Mouse (Mus musculus) spleen, adult 2 months (tissue): ENCODE results near the gene Comp.

ENCODE experiments used
- CTCF ChIP-seq: fragments of 200-500 bp; IDR thresholded peaks from 2 replicates; pipeline ENCODE4 v1.5.1; 2011; ENCODE audit warnings: mild to moderate bottlenecking, inconsistent platforms; ENCODE audit not compliant: insufficient read depth, insufficient read length, insufficient replicate concordance; ENCODE audit errors: extremely low read depth
- POLR2A ChIP-seq: fragments of 200-500 bp; IDR thresholded peaks from 2 replicates; pipeline ENCODE4 v1.6.1; 2011; ENCODE audit warnings: low read depth, low read length, inconsistent platforms

DNA sequence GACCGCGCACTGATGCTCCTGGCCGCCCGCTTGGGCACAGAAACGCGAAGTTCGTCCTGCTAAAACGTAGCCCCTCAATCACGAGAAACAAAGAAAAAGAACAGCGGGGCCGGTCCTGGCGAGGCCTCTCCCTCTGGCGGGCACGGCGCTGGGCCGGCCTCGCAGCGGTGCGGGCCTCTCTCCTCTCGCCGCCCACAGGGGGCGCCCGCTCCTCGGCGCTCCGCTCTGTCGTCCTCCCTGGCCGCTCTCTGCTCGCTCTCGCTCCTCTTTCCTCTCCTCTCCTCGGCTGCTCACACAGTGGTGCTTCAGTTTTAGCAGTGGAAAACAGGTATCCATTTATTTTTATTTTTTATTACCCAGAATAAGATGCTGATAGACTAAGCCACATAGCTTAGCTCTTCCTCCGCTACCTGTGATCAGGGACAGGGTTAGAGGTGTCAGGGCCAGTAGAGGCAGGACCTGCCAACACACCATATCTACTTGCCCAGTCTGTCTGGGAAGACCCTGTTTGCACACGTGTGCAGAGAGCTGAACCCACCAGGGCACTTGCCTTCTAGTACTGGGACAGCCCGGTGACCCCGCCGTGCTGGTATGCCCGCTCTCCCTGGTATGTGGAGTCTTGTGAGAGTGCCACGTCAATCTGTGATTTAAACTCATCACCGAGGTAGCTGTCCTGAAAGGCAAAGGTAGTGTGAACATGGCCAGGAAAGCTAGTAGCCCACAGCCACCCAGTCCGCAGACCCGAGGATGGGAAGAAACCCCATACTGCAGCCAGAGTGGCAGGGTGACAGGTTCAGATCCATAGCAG is 41.1 kb upstream of the Comp start:
- TF ChIP-seq POLR2A: no peak
- no peak for TF ChIP-seq CTCF
